Mouse (Mus musculus): Measurements from ENCODE around the gene Pou2f3.

DNA sequence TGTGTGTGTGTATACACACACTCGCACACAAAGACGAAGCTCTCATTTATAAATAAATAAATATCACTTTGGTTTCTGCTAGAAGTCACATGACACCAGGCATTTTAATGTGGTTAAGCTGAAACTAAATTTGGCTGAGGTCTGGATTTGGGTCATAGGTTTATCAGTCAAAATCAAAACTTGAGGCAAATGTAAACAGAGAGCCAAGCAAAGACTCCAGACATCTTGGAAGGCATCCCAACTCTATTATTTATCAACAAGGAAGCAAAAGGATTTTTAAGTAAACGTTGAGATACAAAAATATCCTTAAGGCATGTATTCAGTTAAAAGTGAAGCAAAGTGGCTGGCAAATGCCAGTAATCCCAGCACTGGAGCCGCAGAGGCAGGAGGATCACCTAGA is 95.3 kb downstream of the Pou2f3 start:
- TF ChIP-seq TCF3 (IDR thresholded peaks at IDR 0.05; ENCODE audit: insufficient read length, low read depth) (no peak), POLR2A (IDR thresholded peaks at IDR 0.05; ENCODE audit: insufficient read length, low read depth) (no peak), CEBPB (IDR thresholded peaks at IDR 0.05; ENCODE audit: insufficient read depth, poor library complexity, severe bottlenecking) (no peak), MAX (IDR thresholded peaks at IDR 0.05; ENCODE audit: low read depth) (no peak)

All from myocyte (in vitro differentiated cells).